Mouse (Mus musculus): Measurements from ENCODE around the gene Nop56. TPM values are rescaled to one million over a fixed set of nuclear protein-coding genes. Genes with fewer than 3 reads are reported as not detected.

Gene Nop56
- total RNA-seq, 1 experiment: 1,148 TPM

DNA sequence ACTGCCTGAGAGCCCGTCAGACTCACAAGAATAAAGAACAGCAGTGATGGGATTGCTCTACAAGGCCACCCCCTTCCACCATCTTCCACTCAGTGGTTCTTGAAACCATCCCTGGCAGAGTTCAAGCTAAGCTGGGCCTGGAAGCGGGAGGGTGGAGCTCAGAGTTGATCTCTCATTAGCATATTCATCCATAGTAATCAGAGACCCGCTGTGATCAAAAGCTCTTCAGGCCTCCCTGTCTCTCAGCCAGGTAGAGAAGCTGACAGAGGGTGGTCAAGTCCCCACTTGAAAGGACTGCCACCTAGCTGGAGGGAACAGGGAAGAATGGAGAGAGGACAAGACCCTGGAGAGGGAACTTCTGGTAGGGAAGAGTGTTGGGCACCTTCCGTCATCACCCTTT lies 28.8 kb downstream of the Nop56 start:
- TF ChIP-seq CHD2 (IDR thresholded peaks at IDR 0.05; ENCODE audit: low read depth, low read length) (no peak), ZNF384 (IDR thresholded peaks at IDR 0.05; ENCODE audit: low read depth, low read length) (no peak), ZC3H11A (IDR thresholded peaks at IDR 0.05; ENCODE audit: borderline replicate concordance, low read depth, low read length) (no peak), MAFK (IDR thresholded peaks at IDR 0.05; ENCODE audit: insufficient read depth, low read depth, low read length) (no peak), HCFC1 (IDR thresholded peaks at IDR 0.05; ENCODE audit: borderline replicate concordance, insufficient read depth, low read length) (no peak)
- H3K4me3 ChIP-seq (ENCODE audit: insufficient read depth in 1 of 2, low read depth in 1 of 2, low read length in 2 of 2, poor library complexity in 1 of 2, severe bottlenecking in 1 of 2): no peak overlapping the region
- in situ Hi-C loops (cut with MboI; ENCODE audit: low sequenced_read_pairs in 2 of 2, unreplicated experiment in 2 of 2): no loop called here

DNA sequence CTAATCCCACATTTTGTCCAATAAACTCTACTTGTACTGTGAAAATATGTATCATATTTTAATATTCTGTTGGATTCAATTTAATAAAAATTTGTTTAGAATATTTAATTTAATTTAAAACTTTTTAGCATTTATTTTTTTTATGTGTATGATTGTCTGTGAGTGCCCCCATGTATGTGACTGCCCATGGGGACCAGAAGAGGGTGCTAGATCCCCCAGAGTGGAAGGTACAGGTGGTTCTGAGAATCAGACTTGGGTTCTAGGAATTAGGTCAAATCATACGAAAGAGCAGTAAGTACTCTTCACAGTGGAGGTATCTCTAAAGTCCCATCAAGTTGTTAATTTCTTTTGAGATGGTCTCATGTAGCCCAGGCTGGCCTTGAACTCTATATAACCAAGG lies 52.8 kb downstream of the Nop56 start:
- Histone ChIP-seq H3K27ac (ENCODE audit: insufficient read depth, low read depth, low read length, poor library complexity, severe bottlenecking) (no peak overlapping the region), H3K36me3 (ENCODE audit: control insufficient read depth, insufficient read depth, low read length, poor library complexity, severe bottlenecking) (no peaks in the 10 kb centered on the region), H3K4me1 (ENCODE audit: control insufficient read depth in 2 of 2, insufficient read depth in 2 of 2, low read length in 2 of 2, poor library complexity in 1 of 2) (no peaks in the 10 kb centered on the region), H3K4me3 (ENCODE audit: insufficient read depth in 1 of 2, low read depth in 1 of 2, low read length in 2 of 2, poor library complexity in 1 of 2, severe bottlenecking in 1 of 2) (no peak overlapping the region), H3K9ac (ENCODE audit: insufficient read depth, low read depth, low read length, poor library complexity, severe bottlenecking) (no peak overlapping the region), H3K9me3 (ENCODE audit: control insufficient read depth, insufficient read depth, low read depth, low read length) (no peaks in the 10 kb centered on the region)
- TF ChIP-seq CHD2 (IDR thresholded peaks at IDR 0.05; ENCODE audit: low read depth, low read length): no peak
- TF ChIP-seq ZC3H11A (IDR thresholded peaks at IDR 0.05; ENCODE audit: borderline replicate concordance, low read depth, low read length): no peak
- TF ChIP-seq ZNF384 (IDR thresholded peaks at IDR 0.05; ENCODE audit: low read depth, low read length): no peak
- TF ChIP-seq HCFC1 (IDR thresholded peaks at IDR 0.05; ENCODE audit: borderline replicate concordance, insufficient read depth, low read length): no peak
- in situ Hi-C loops (cut with MboI; ENCODE audit: low sequenced_read_pairs in 2 of 2, unreplicated experiment in 2 of 2): no loop called here
- DNase-seq (ENCODE audit: low read depth, low spot score): no peak

More for the DNA sequence above, 28.8 kb downstream of the Nop56 start:
- H3K9me3 ChIP-seq (ENCODE audit: control insufficient read depth, insufficient read depth, low read depth, low read length): no peaks in the 10 kb centered on the region
- no peak for DNase-seq (ENCODE audit: low read depth, low spot score)
- no peak overlapping the region for H3K9ac ChIP-seq (ENCODE audit: insufficient read depth, low read depth, low read length, poor library complexity, severe bottlenecking)
- H3K4me1 ChIP-seq (ENCODE audit: control insufficient read depth in 2 of 2, insufficient read depth in 2 of 2, low read length in 2 of 2, poor library complexity in 1 of 2): no peaks in the 10 kb centered on the region
- H3K27ac ChIP-seq (ENCODE audit: insufficient read depth, low read depth, low read length, poor library complexity, severe bottlenecking): no peak overlapping the region
- no peaks in the 10 kb centered on the region for H3K36me3 ChIP-seq (ENCODE audit: control insufficient read depth, insufficient read depth, low read length, poor library complexity, severe bottlenecking)

Other genes starting within 250 kb of the Nop56 start
- gene Tgm6, start 162.0 kb upstream of the Nop56 start, total RNA-seq (2012; rRNA removed): not detected in 2 replicates
- gene Snrpb, start 95.0 kb upstream of the Nop56 start, total RNA-seq (2012; rRNA removed): 278 and 339 TPM in 2 replicates
- 0.09 and 0.16 TPM in 2 replicates for gene Tmc2, start 79.2 kb upstream of the Nop56 start, total RNA-seq (2012; rRNA removed)
- gene Idh3b, start 10.1 kb downstream of the Nop56 start, total RNA-seq (2012; rRNA removed): 100 and 129 TPM in 2 replicates
- gene Ebf4, start 20.7 kb downstream of the Nop56 start, total RNA-seq (2012; rRNA removed): 0.58 and 0.62 TPM in 2 replicates
- gene Cpxm1, start 123.1 kb downstream of the Nop56 start, total RNA-seq (2012; rRNA removed): 52.2 and 61.2 TPM in 2 replicates
- not detected in 2 replicates for gene Gm28372, start 130.8 kb downstream of the Nop56 start, total RNA-seq (2012; rRNA removed)
- gene 1700020A23Rik, start 130.8 kb downstream of the Nop56 start, total RNA-seq (2012; rRNA removed): not detected in 2 replicates
- gene Tmem239, start 132.0 kb downstream of the Nop56 start, total RNA-seq (2012; rRNA removed): not detected in 2 replicates
- gene Vps16, start 149.9 kb downstream of the Nop56 start, total RNA-seq (2012; rRNA removed): 111 and 164 TPM in 2 replicates
- 13.1 and 14.4 TPM in 2 replicates for gene Pced1a, start 150.3 kb downstream of the Nop56 start, total RNA-seq (2012; rRNA removed)
- 35.1 and 40.6 TPM in 2 replicates for gene Ptpra, start 175.8 kb downstream of the Nop56 start, total RNA-seq (2012; rRNA removed)